Mouse (Mus musculus) G1E (cell line): ENCODE results near the gene Hint1.

ENCODE experiments used
- CTCF ChIP-seq: IDR thresholded peaks from 2 replicates; pipeline ENCODE4 v1.5.1; 2012; ENCODE audit warnings: low read depth, low read length, inconsistent platforms, mixed read lengths
- GATA1 ChIP-seq: IDR thresholded peaks from 2 replicates; pipeline ENCODE4 v1.6.1; 2012; ENCODE audit warnings: borderline replicate concordance, low read length, inconsistent platforms, mixed read lengths
- POLR2AphosphoS5 ChIP-seq: IDR thresholded peaks from 2 replicates; pipeline ENCODE4 v1.6.1; 2012; ENCODE audit warnings: low read depth, low read length, inconsistent platforms; ENCODE audit not compliant: insufficient replicate concordance
- TAL1 ChIP-seq: conservative IDR thresholded peaks from 2 replicates; pipeline ENCODE4 v1.6.1; 2012; ENCODE audit warnings: low read depth, low read length, inconsistent platforms, mixed read lengths

GRCm38 (mm10) chr11:54906466-54906865, 40.3 kb downstream of the Hint1 start:
- TF ChIP-seq TAL1 (no peak), CTCF (no peak), GATA1 (no peak), POLR2AphosphoS5 (no peak)
